Mouse (Mus musculus) neural tube, embryonic 12.5 days (tissue): ENCODE results near the gene Ift27. TPM values are rescaled to one million over a fixed set of nuclear protein-coding genes. Genes with fewer than 3 reads are reported as not detected.

ENCODE experiments used
- ATAC-seq: fragments of 200-750 bp; cut with Nextera tagmentation; 2 replicates; pipeline ENCODE4 v1.8.0; 2017; ENCODE audit warnings: low read depth, mild to moderate bottlenecking, moderate TSS enrichment, moderate library complexity; ENCODE audit not compliant: low FRiP score
- H3K27ac ChIP-seq: fragments of 300-500 bp; sonication (generic); 2 replicates; pipeline ENCODE4 v1.5.1; 2016
- H3K27me3 ChIP-seq: fragments of 300-500 bp; sonication (generic); replicated peaks from 2 replicates; pipeline ENCODE4 v1.6.1; 2016; ENCODE audit warnings: mild to moderate bottlenecking
- H3K36me3 ChIP-seq: fragments of 300-500 bp; sonication (generic); 2 replicates; pipeline ENCODE4 v1.6.1; 2016; ENCODE audit warnings: mild to moderate bottlenecking
- H3K4me1 ChIP-seq: fragments of 300-500 bp; sonication (generic); 2 replicates; pipeline ENCODE4 v1.6.1; 2016
- H3K4me2 ChIP-seq: fragments of 300-500 bp; sonication (generic); replicated peaks from 2 replicates; pipeline ENCODE4 v1.6.1; 2016; ENCODE audit warnings: mild to moderate bottlenecking
- H3K4me3 ChIP-seq: fragments of 300-500 bp; sonication (generic); 2 replicates; pipeline ENCODE4 v1.5.1; 2016
- H3K9ac ChIP-seq: fragments of 300-500 bp; sonication (generic); 2 replicates; pipeline ENCODE4 v1.6.1; 2016; ENCODE audit warnings: mild to moderate bottlenecking
- H3K9me3 ChIP-seq: fragments of 300-500 bp; sonication (generic); 2 replicates; pipeline ENCODE4 v1.6.1; 2016; ENCODE audit warnings: mild to moderate bottlenecking
- WGBS: fragments of 180-500 bp; shearing (Covaris S2); methylation state at CpG from one replicate; pipeline ENCODE4 v1.1.7; 2016; 5-methylcytosine and 5-hydroxymethylcytosine counted together
- polyA plus RNA-seq: library from polyadenylated mRNA; unstranded; fragments of >200 nt; fragmentation: Nextera tagmentation; extraction: Ambion mirVana; gene quantifications from 2 replicates; pipeline ENCODE4 v1.2.1, GENCODE M21; 2016

Ift27 gene
- polyA plus RNA-seq, 1 experiment from 2014 or later, result 101 TPM

GRCm38 (mm10) chr15:78186906-78187305, 13.0 kb upstream of the Ift27 start:
- no peaks in the 10 kb centered on the region for H3K36me3 ChIP-seq
- H3K4me3 ChIP-seq, result no peak overlapping the region
- peaks cover 12% of the 10 kb centered on the region for H3K4me1 ChIP-seq
- H3K9ac ChIP-seq, result no peak overlapping the region
- ATAC-seq, result no peak
- no peak overlapping the region for H3K4me2 ChIP-seq
- 70% methylated on average over 5 of the region's 5 CpGs for WGBS
- H3K27me3 ChIP-seq, result no peaks in the 10 kb centered on the region
- no peak overlapping the region for H3K27ac ChIP-seq
- no peaks in the 10 kb centered on the region for H3K9me3 ChIP-seq

GRCm38 (mm10) chr15:78185609-78186008, 11.7 kb upstream of the Ift27 start:
- no peaks in the 10 kb centered on the region for H3K27me3 ChIP-seq
- H3K4me1 ChIP-seq, result peaks cover 23% of the 10 kb centered on the region
- no peak overlapping the region for H3K4me2 ChIP-seq
- H3K36me3 ChIP-seq, result no peaks in the 10 kb centered on the region
- 88% methylated on average over 4 of the region's 4 CpGs for WGBS
- ATAC-seq, result no peak
- H3K4me3 ChIP-seq, result no peak overlapping the region
- no peak overlapping the region for H3K27ac ChIP-seq
- no peak overlapping the region for H3K9ac ChIP-seq
- H3K9me3 ChIP-seq, result no peaks in the 10 kb centered on the region

DNA sequence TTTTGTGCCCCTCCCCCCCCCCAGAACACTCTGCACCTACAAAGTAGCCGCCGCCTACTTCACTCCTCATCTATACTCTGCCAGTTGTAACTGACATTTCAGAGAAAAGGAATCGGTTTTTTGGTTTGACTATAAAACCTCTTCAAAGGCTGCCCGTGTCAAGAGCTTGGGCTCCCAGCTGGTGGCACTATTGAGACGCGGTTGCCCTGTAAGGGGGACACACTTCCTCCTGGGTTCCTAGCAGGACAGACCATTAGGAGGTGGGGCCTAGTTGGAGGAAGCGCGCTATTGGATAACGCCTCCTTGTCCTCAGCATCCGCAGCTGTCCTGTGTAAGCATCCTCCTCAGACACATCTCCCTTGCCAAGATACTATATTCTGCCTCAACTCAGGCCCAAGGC, 10.9 kb upstream of the Ift27 start:
- peak; percentile 64; the same call in 1 of the 2 replicates for ATAC-seq
- 3% methylated on average over 10 of the region's 10 CpGs for WGBS
- Histone ChIP-seq H3K9me3 (no peaks in the 10 kb centered on the region), H3K27ac (no peak overlapping the region), H3K36me3 (no peaks in the 10 kb centered on the region), H3K4me2 (peak overlapping the region; percentile 14; the same call in 1 of the 2 replicates), H3K27me3 (no peaks in the 10 kb centered on the region), H3K4me3 (no peak overlapping the region), H3K4me1 (peaks cover 23% of the 10 kb centered on the region), H3K9ac (no peak overlapping the region)

- ATAC-seq, result peak; percentile 42
- peaks cover 42% of the 10 kb centered on the region for H3K4me1 ChIP-seq
- H3K9me3 ChIP-seq, result no peaks in the 10 kb centered on the region
- 0 out of 2 replicates have a peak overlapping the region, but pooled peaks have one; percentile 6 for H3K9ac ChIP-seq
- no peak overlapping the region for H3K4me3 ChIP-seq
- H3K27me3 ChIP-seq, result no peaks in the 10 kb centered on the region
- WGBS, result 26% methylated on average over 8 of the region's 8 CpGs
- peak overlapping the region; percentile 77 for H3K27ac ChIP-seq
- H3K36me3 ChIP-seq, result no peaks in the 10 kb centered on the region
- H3K4me2 ChIP-seq, result peak overlapping the region; percentile 30; the same call in 1 of the 2 replicates
Observed at GRCm38 (mm10) chr15:78181701-78182405, 7.9 kb upstream of the Ift27 start.

DNA sequence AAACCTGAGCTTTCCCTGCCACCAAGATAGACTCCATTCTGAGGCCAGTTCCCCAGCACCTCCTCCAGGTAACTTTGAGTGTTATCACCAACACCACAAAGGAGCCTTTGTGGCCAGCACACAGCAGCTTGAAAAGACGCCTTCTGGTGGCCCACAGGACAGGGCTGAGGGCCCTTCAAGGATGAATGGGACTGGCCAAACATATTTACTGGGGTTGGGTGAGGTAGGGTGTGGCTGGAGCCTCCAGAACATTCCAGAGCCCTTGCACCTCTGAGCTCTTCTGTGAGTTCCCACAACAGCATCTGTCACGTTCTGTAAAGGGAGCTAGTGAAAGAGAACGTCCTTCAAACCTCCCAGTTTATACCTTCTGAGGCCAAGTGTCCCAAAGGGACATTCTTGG, 5.9 kb upstream of the Ift27 start:
- Histone ChIP-seq H3K4me1 (peaks cover 43% of the 10 kb centered on the region), H3K36me3 (no peaks in the 10 kb centered on the region), H3K9ac (no peak overlapping the region), H3K27ac (no peak overlapping the region), H3K27me3 (no peaks in the 10 kb centered on the region), H3K4me3 (no peak overlapping the region), H3K9me3 (no peaks in the 10 kb centered on the region), H3K4me2 (no peak overlapping the region)
- 72% methylated on average over 3 of the region's 3 CpGs for WGBS
- ATAC-seq, result no peak

DNA sequence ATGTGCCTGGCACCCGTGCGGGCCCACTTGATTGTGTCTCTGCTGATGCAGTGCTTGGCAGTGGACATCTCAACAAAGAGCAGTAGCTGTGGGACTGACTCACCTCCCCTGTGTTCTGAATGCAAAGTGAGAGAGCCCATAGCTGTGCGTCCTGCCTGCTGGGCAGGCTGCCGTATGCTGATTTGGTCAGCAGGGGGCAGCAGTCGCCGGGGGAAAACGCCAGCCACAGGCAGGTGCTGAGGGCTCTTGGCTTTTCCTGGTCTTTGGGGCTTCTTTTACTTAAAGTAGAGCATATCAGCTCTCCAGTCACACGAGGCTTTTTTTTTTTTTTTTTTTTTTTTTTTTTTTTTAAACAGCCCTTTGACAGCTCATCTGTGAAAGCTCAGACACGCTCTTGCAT, 4.5 kb upstream of the Ift27 start:
- Histone ChIP-seq H3K4me1 (peaks cover 42% of the 10 kb centered on the region), H3K27ac (peak overlapping the region; percentile 32; the same call in 1 of the 2 replicates), H3K36me3 (no peaks in the 10 kb centered on the region), H3K27me3 (no peaks in the 10 kb centered on the region), H3K4me2 (peak overlapping the region; percentile 46), H3K9ac (no peak overlapping the region), H3K9me3 (no peaks in the 10 kb centered on the region), H3K4me3 (no peak overlapping the region)
- 0 out of 2 replicates have a peak, but pooled peaks have one; percentile 7 for ATAC-seq
- 7% methylated on average over 9 of the region's 9 CpGs for WGBS

DNA sequence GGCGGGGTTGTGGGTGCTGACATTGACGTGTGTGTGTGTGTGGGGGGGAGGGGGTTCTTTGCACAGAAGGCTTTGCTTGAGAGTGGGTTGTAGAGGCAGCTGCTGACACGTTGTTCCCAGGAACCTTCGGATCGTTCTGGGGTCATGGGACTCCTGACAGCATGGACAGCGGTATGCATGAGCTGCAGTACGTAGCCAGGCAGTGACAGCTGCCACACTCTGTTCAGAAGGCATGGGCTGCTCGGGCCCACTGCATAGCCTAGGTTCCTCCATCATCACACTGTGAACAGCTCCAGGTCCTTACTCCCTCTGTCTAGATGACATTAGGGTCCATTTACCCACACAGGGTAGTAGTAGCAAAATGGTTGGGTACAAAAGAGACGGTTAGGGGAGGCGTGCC, 3.4 kb upstream of the Ift27 start:
- H3K9ac ChIP-seq, result no peak overlapping the region
- H3K4me1 ChIP-seq, result peaks cover 49% of the 10 kb centered on the region
- H3K9me3 ChIP-seq, result no peaks in the 10 kb centered on the region
- ATAC-seq, result no peak
- H3K27ac ChIP-seq, result no peak overlapping the region
- 60% methylated on average over 10 of the region's 10 CpGs for WGBS
- H3K36me3 ChIP-seq, result no peaks in the 10 kb centered on the region
- H3K4me3 ChIP-seq, result no peak overlapping the region
- H3K27me3 ChIP-seq, result no peaks in the 10 kb centered on the region
- no peak overlapping the region for H3K4me2 ChIP-seq

DNA sequence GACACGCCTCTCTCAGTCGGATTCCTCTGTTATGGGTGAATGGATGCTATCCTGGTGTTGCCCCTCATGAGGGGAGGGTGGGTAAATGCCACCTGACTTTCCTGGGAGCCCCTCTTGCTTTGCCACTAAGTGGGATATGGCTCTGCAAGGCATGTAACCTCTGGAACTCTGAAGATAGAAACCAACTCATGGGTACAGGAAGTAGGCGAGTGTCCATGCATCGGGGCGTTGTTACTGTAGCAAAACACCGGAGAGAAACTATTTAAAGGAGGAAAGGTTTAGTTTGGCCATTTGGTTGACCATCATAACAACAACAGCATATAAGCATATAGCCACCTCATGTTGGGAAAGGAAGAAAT, 959 bp upstream of the Ift27 start:
- H3K9ac ChIP-seq, result peak overlapping the region; percentile 54; the same call in 1 of the 2 replicates
- H3K4me2 ChIP-seq, result peak overlapping the region; percentile 86
- H3K4me3 ChIP-seq, result peak overlapping the region; percentile 36
- H3K27ac ChIP-seq, result 0 out of 2 replicates have a peak overlapping the region, but pooled peaks have one; percentile 32
- ATAC-seq, result no peak
- no peaks in the 10 kb centered on the region for H3K36me3 ChIP-seq
- no peaks in the 10 kb centered on the region for H3K27me3 ChIP-seq
- WGBS, result 81% methylated on average over 6 of the region's 6 CpGs
- peaks cover 35% of the 10 kb centered on the region for H3K4me1 ChIP-seq
- no peaks in the 10 kb centered on the region for H3K9me3 ChIP-seq

GRCm38 (mm10) chr15:78172899-78173817, 749 bp downstream of the Ift27 start:
- Histone ChIP-seq H3K9me3 (no peaks in the 10 kb centered on the region), H3K36me3 (0 out of 2 replicates have a peak, but pooled peaks cover 2% of the 10 kb centered on the region), H3K27ac (no peak overlapping the region), H3K4me3 (peak overlapping the region; percentile 63), H3K4me1 (peaks cover 27% of the 10 kb centered on the region), H3K27me3 (no peaks in the 10 kb centered on the region), H3K9ac (peak overlapping the region; percentile 66), H3K4me2 (peak overlapping the region; percentile 86)
- no peak for ATAC-seq
- WGBS, result 25% methylated on average over 26 of the region's 26 CpGs

DNA sequence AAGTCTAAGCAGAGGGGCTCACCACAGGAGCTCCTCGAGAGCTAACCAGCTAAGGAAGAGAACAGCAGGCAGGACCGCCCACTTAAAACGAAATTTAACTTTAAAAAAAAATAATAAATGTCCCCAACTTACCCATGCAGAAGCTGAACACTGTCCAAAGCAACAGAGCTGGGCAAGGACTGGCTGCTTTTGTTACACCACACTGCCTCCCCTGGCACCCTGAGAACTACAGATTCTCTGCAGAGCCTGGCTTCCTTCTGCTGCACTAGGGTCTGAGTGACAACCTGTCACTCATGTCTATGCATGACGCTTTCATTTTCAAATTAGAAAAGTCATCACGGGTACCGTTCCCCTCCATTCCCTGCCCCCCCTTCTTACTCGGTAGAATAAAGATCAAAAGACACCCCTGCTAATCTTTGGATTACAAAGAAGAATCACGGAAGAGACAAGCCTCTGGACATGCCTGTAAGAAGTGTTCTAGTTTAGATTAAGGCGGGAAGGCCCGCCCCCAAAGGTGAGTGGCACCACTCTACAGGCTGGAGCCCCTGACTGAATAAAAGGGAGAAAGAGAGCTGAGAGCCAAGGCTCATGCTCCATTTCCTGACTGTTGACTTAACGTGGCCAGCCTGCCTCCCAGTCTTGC, 1.5 kb downstream of the Ift27 start:
- peak overlapping the region; percentile 86 for H3K4me2 ChIP-seq
- no peaks in the 10 kb centered on the region for H3K9me3 ChIP-seq
- H3K36me3 ChIP-seq, result peaks cover 9% of the 10 kb centered on the region
- ATAC-seq, result no peak
- no peaks in the 10 kb centered on the region for H3K27me3 ChIP-seq
- H3K4me1 ChIP-seq, result peaks cover 20% of the 10 kb centered on the region
- no peak overlapping the region for H3K9ac ChIP-seq
- no peak overlapping the region for H3K27ac ChIP-seq
- 85% methylated on average over 11 of the region's 11 CpGs for WGBS
- peak overlapping the region; percentile 63; the same call in 1 of the 2 replicates for H3K4me3 ChIP-seq

- no peaks in the 10 kb centered on the region for H3K27me3 ChIP-seq
- H3K9ac ChIP-seq, result no peak overlapping the region
- WGBS, result 94% methylated on average over 10 of the region's 10 CpGs
- no peaks in the 10 kb centered on the region for H3K9me3 ChIP-seq
- no peak for ATAC-seq
- H3K4me2 ChIP-seq, result 0 out of 2 replicates have a peak overlapping the region, but pooled peaks have one; percentile 0
- no peak overlapping the region for H3K4me3 ChIP-seq
- H3K36me3 ChIP-seq, result peaks cover 14% of the 10 kb centered on the region
- peaks cover 16% of the 10 kb centered on the region for H3K4me1 ChIP-seq
- no peak overlapping the region for H3K27ac ChIP-seq
Observed at GRCm38 (mm10) chr15:78171651-78172050, 2.3 kb downstream of the Ift27 start.

- H3K9ac ChIP-seq, result no peak overlapping the region
- WGBS, result 92% methylated on average over 15 of the region's 15 CpGs
- H3K4me2 ChIP-seq, result no peak overlapping the region
- no peak for ATAC-seq
- peaks cover 16% of the 10 kb centered on the region for H3K4me1 ChIP-seq
- H3K36me3 ChIP-seq, result peaks cover 22% of the 10 kb centered on the region
- no peak overlapping the region for H3K27ac ChIP-seq
- H3K4me3 ChIP-seq, result no peak overlapping the region
- H3K9me3 ChIP-seq, result no peaks in the 10 kb centered on the region
- no peaks in the 10 kb centered on the region for H3K27me3 ChIP-seq
Observed at GRCm38 (mm10) chr15:78170708-78171107, 3.2 kb downstream of the Ift27 start.
